Mouse (Mus musculus) lung, embryonic 14.5 days (tissue): ENCODE data around the gene Fam110c. TPM values are rescaled to one million over a fixed set of nuclear protein-coding genes. Genes with fewer than 3 reads are reported as not detected.

Source experiments
- ATAC-seq: fragments of 200-750 bp; cut with Nextera tagmentation; 2 replicates; pipeline ENCODE4 v1.8.0; 2017; ENCODE audit warnings: mild to moderate bottlenecking, moderate TSS enrichment, moderate library complexity; ENCODE audit not compliant: insufficient read depth
- DNase-seq: peaks from one replicate; pipeline ENCODE4 v3.0.0-alpha.2; 2015
- H3K27ac ChIP-seq: fragments of 300-500 bp; sonication (generic); 2 replicates; pipeline ENCODE4 v1.5.1; 2014; ENCODE audit warnings: low read depth, mild to moderate bottlenecking, moderate library complexity
- H3K27me3 ChIP-seq: fragments of 300-500 bp; sonication (generic); 2 replicates; pipeline ENCODE4 v1.6.1; 2014; ENCODE audit warnings: low read length, control low read depth; ENCODE audit not compliant: insufficient read depth
- H3K36me3 ChIP-seq: fragments of 300-500 bp; sonication (generic); 2 replicates; pipeline ENCODE4 v1.6.1; 2014; ENCODE audit warnings: control low read depth; ENCODE audit not compliant: insufficient read depth
- H3K4me1 ChIP-seq: fragments of 300-500 bp; sonication (generic); 2 replicates; pipeline ENCODE4 v1.6.1; 2014; ENCODE audit warnings: antibody characterized with exemption, control low read depth; ENCODE audit not compliant: insufficient read depth
- H3K4me2 ChIP-seq: fragments of 300-500 bp; sonication (generic); 2 replicates; pipeline ENCODE4 v1.6.1; 2014; ENCODE audit warnings: mild to moderate bottlenecking
- H3K4me3 ChIP-seq: fragments of 300-500 bp; sonication (generic); 2 replicates; pipeline ENCODE4 v1.5.1; 2014; ENCODE audit warnings: low read depth, low read length
- H3K9ac ChIP-seq: fragments of 300-500 bp; sonication (generic); 2 replicates; pipeline ENCODE4 v1.6.1; 2014
- H3K9me3 ChIP-seq: fragments of 300-500 bp; sonication (generic); 2 replicates; pipeline ENCODE4 v1.6.1; 2016; ENCODE audit warnings: low read depth, low read length, control low read depth
- CTCF ChIP-seq: IDR thresholded peaks from 2 replicates; pipeline ENCODE4 v1.5.1; 2016; ENCODE audit warnings: antibody characterized with exemption, low read depth
- WGBS: fragments of 180-500 bp; shearing (Covaris S2); extraction: QIAGEN DNeasy Blood & Tissue Kit; methylation state at CpG from one replicate; pipeline ENCODE4 v1.1.7; 2014; 5-methylcytosine and 5-hydroxymethylcytosine counted together
- polyA plus RNA-seq: library from polyadenylated mRNA; unstranded; fragments of >200 nt; fragmentation: Nextera tagmentation; extraction: Ambion mirVana; gene quantifications from 2 replicates; pipeline ENCODE4 v1.2.1, GENCODE M21; 2014

Gene Fam110c
- polyA plus RNA-seq, 1 experiment from 2014 or later = 1.9 TPM

DNA sequence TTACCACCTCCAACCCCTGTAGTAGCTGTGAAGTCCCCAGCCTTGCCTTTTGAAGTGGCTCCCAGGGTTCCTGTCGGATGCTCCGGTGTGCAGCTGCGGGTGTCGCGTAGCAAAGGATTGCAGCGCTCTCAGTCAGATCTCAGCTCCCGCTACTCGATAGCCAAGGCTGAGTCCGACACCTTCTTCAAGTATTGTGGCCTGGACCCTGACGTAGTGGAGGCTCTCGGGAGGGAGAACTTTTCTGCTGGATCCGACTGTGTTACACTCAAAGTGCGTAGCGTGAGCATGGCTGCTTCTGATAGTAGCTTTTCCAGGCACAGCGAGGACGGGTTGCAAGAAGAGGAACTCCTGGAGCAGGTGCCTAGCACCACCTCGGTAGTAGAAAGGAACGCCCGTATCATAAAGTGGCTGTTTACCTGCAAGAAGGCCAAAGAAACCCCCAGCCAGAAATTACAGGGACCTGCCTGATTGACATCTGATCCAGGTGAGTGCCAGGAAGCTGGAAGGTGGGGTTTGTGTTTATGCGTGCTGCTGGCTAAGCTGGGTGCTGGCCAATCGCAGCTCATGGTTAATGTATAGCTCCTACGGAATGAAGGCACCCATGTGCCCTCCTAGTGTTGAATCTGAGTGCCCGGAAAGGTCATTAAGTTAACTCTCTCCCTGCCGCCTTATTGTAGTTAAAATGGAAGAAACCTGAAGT lies 1.3 kb downstream of the Fam110c start:
- peaks cover 3% of the 10 kb centered on the region; the same call in 1 of the 2 replicates for H3K4me1 ChIP-seq
- H3K9me3 ChIP-seq = no peaks in the 10 kb centered on the region
- peak overlapping the region; percentile 97 for H3K4me2 ChIP-seq
- H3K4me3 ChIP-seq = peak overlapping the region; percentile 55
- peak; percentile 58 for DNase-seq
- no peak overlapping the region for H3K27ac ChIP-seq
- peak; percentile 23; the same call in 1 of the 2 replicates for ATAC-seq
- 2% methylated on average over 24 of the region's 24 CpGs for WGBS
- H3K36me3 ChIP-seq = no peaks in the 10 kb centered on the region
- TF ChIP-seq CTCF = no peak
- peak overlapping the region; percentile 6; the same call in 1 of the 2 replicates for H3K9ac ChIP-seq
- H3K27me3 ChIP-seq = peaks cover 41% of the 10 kb centered on the region

DNA sequence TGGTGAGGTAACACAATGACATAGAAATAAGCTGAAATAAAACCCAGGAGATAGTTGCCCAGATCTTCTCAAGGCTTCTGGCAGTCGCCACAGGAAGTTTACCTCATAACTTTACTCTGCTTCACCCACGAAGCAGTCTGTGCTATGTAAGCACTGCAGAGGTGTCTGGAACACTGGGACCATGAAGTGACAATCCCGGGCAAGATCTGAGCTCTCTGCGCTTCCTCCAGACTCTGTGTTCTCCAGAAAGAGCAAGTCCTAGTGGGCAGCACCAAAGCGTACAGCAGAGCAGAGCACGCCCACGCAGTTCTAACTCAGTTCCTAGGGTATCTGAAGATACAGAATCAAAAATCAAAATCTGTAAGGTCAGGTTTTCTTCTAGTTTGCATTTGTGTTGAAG lies 3.4 kb downstream of the Fam110c start:
- Histone ChIP-seq H3K9ac (no peak overlapping the region), H3K27me3 (peaks cover 33% of the 10 kb centered on the region), H3K4me1 (peaks cover 3% of the 10 kb centered on the region; the same call in 1 of the 2 replicates), H3K4me3 (no peak overlapping the region), H3K9me3 (no peaks in the 10 kb centered on the region), H3K27ac (no peak overlapping the region), H3K36me3 (no peaks in the 10 kb centered on the region), H3K4me2 (no peak overlapping the region)
- no peak for ATAC-seq
- 56% methylated on average over 7 of the region's 7 CpGs for WGBS
- TF ChIP-seq CTCF = no peak
- no peak for DNase-seq

DNA sequence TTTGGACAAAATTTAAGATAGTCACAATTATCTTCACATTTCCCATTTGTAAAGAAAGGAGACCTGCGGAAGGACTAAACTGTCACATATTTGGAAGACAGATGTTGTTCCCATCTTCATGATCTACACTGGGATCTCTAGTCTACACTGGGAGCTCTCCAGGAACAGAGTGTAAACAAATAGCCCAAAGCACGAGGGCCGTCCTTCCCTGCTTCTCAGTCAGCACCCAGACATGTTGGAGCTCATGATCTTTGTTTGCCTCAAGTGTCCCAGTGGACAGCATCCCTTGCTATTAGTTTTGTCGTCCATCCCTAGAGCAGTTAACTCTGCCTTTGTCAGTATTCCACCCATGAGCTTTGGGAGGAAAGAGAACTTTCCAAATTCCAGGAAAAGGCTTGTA lies 4.4 kb downstream of the Fam110c start:
- DNase-seq (no peak), ATAC-seq (no peak)
- no peak for TF ChIP-seq CTCF
- Histone ChIP-seq H3K4me3 (no peak overlapping the region), H3K27me3 (peaks cover 24% of the 10 kb centered on the region), H3K4me1 (peaks cover 3% of the 10 kb centered on the region; the same call in 1 of the 2 replicates), H3K9ac (no peak overlapping the region), H3K27ac (no peak overlapping the region), H3K36me3 (no peaks in the 10 kb centered on the region), H3K4me2 (no peak overlapping the region), H3K9me3 (no peaks in the 10 kb centered on the region)
- 47% methylated on average over 4 of the region's 4 CpGs for WGBS

- WGBS = 61% methylated on average over 6 of the region's 6 CpGs
These were observed 6.7 kb downstream of the Fam110c start for GRCm38 (mm10) chr12:31080352-31080751.

DNA sequence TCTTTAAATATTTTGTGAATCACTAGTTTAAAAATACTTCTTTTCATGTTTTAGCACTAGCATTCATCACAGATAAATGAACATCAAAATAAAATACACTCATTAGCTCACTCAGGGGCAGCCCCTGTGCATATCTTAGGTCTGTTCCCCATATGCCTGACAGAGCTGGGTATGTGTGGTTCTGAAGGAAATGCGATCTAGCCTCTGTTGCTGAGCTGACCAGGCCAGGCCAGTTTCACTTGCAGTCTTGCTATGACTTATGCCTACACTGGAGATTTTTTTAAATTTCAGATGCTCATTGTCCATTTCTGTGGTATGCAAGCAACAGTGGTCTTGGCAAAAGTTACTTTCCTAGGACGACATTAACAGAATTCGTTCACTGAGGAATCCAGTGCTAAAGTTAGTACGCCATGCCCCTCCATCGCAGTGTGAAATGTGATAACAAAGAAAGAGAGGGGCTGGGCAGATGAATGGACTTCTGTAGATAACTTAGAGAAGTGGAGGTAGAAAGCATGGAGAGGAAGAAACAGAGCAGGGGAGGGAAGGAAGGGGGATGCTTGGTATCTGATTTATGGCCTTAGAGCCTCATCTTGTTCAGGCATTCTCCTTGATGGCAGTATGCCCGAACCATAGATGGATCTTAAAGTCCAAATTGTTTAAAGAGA lies 7.4 kb downstream of the Fam110c start:
- H3K9me3 ChIP-seq = no peaks in the 10 kb centered on the region
- H3K27ac ChIP-seq = no peak overlapping the region
- ATAC-seq (no peak), DNase-seq (no peak)
- H3K4me3 ChIP-seq = no peak overlapping the region
- no peak overlapping the region for H3K4me2 ChIP-seq
- H3K27me3 ChIP-seq = 0 out of 2 replicates have a peak, but pooled peaks cover 3% of the 10 kb centered on the region
- peaks cover 8% of the 10 kb centered on the region; the same call in 1 of the 2 replicates for H3K4me1 ChIP-seq
- TF ChIP-seq CTCF = no peak
- no peak overlapping the region for H3K9ac ChIP-seq
- no peaks in the 10 kb centered on the region for H3K36me3 ChIP-seq
- 75% methylated on average over 6 of the region's 6 CpGs for WGBS

More at GRCm38 (mm10) chr12:31080352-31080751, 6.7 kb downstream of the Fam110c start:
- no peaks in the 10 kb centered on the region for H3K36me3 ChIP-seq
- H3K9me3 ChIP-seq = no peaks in the 10 kb centered on the region
- H3K4me3 ChIP-seq = no peak overlapping the region
- ATAC-seq (no peak), DNase-seq (no peak)
- peaks cover 8% of the 10 kb centered on the region; the same call in 1 of the 2 replicates for H3K4me1 ChIP-seq
- H3K27ac ChIP-seq = no peak overlapping the region
- H3K27me3 ChIP-seq = peaks cover 9% of the 10 kb centered on the region
- H3K4me2 ChIP-seq = no peak overlapping the region
- no peak for TF ChIP-seq CTCF
- no peak overlapping the region for H3K9ac ChIP-seq

- H3K27ac ChIP-seq = 0 out of 2 replicates have a peak overlapping the region, but pooled peaks have one; percentile 22
- no peaks in the 10 kb centered on the region for H3K9me3 ChIP-seq
- H3K9ac ChIP-seq = no peak overlapping the region
- peaks cover 8% of the 10 kb centered on the region; the same call in 1 of the 2 replicates for H3K4me1 ChIP-seq
- DNase-seq (peak; percentile 52), ATAC-seq (no peak)
- no peak for TF ChIP-seq CTCF
- H3K4me3 ChIP-seq = no peak overlapping the region
- H3K36me3 ChIP-seq = no peaks in the 10 kb centered on the region
- 31% methylated on average over 4 of the region's 4 CpGs for WGBS
- no peak overlapping the region for H3K4me2 ChIP-seq
- H3K27me3 ChIP-seq = no peaks in the 10 kb centered on the region
These were observed 9.3 kb downstream of the Fam110c start for GRCm38 (mm10) chr12:31083007-31083406.

DNA sequence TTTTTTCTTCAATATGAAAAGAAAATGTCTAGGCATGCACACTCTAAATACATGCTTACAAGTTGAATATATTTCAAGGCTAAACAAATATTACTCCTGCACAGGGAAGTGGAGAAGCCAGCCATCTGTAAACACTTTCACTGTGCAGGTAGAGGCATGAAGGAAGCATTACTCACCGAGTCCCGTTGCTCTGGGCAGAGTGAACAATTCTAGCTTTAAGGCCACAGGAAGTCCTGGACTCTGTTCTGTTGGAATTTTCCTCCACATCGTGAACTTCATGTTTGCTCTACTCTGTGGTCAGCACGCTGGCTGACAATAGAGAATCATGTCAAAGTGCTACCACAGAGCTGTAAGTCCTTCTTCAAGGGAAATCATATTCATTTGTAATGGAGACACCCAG lies 9.7 kb downstream of the Fam110c start:
- no peak overlapping the region for H3K4me2 ChIP-seq
- 0 out of 2 replicates have a peak overlapping the region, but pooled peaks have one; percentile 22 for H3K27ac ChIP-seq
- no peaks in the 10 kb centered on the region for H3K36me3 ChIP-seq
- ATAC-seq (peak; percentile 47; the same call in 1 of the 2 replicates), DNase-seq (no peak)
- H3K9ac ChIP-seq = no peak overlapping the region
- H3K9me3 ChIP-seq = no peaks in the 10 kb centered on the region
- TF ChIP-seq CTCF = no peak
- WGBS = 62% methylated on average over 4 of the region's 4 CpGs
- H3K4me1 ChIP-seq = peaks cover 8% of the 10 kb centered on the region; the same call in 1 of the 2 replicates
- H3K4me3 ChIP-seq = no peak overlapping the region
- no peaks in the 10 kb centered on the region for H3K27me3 ChIP-seq
